Mouse (Mus musculus): ENCODE data around the gene Lpcat2. TPM values are rescaled to one million over a fixed set of nuclear protein-coding genes. Genes with fewer than 3 reads are reported as not detected.
"Not testable (repeated sequence)": the region's sequence is repeated elsewhere in the genome, so short reads cannot be mapped to it uniquely, and the experiment has no call there.

The Lpcat2 gene
- polyA plus RNA-seq, 2 experiments from 2014 or later, result 0.82 TPM; not detected in 1

- no peak for ATAC-seq
These were observed 466 bp upstream of the Lpcat2 start for GRCm38 (mm10) chr8:92854673-92855072.

GRCm38 (mm10) chr8:92856273-92856986 is 1.3 kb downstream of the Lpcat2 start:
- no peak for ATAC-seq

- ATAC-seq, result no peak
These were observed 3.5 kb downstream of the Lpcat2 start for GRCm38 (mm10) chr8:92858475-92859182.

- ATAC-seq, result no peak
These were observed 6.8 kb downstream of the Lpcat2 start for GRCm38 (mm10) chr8:92861977-92862376.

GRCm38 (mm10) chr8:92870281-92870680 is 15.1 kb downstream of the Lpcat2 start:
- no peak for ATAC-seq

GRCm38 (mm10) chr8:92872063-92872759 is 17.1 kb downstream of the Lpcat2 start:
- ATAC-seq, result no peak

GRCm38 (mm10) chr8:92875795-92876194 is 20.7 kb downstream of the Lpcat2 start:
- no peak for ATAC-seq

- no peak for ATAC-seq
These were observed 26.1 kb downstream of the Lpcat2 start for GRCm38 (mm10) chr8:92881247-92881646.

GRCm38 (mm10) chr8:92883771-92884170 is 28.6 kb downstream of the Lpcat2 start:
- no peak for ATAC-seq

GRCm38 (mm10) chr8:92892216-92892615 is 37.1 kb downstream of the Lpcat2 start:
- ATAC-seq, result not testable (repeated sequence)

GRCm38 (mm10) chr8:92893870-92894269 is 38.7 kb downstream of the Lpcat2 start:
- ATAC-seq, result no peak

- no peak for ATAC-seq
These were observed 39.9 kb downstream of the Lpcat2 start for GRCm38 (mm10) chr8:92895053-92895452.

- ATAC-seq, result no peak
These were observed 40.9 kb downstream of the Lpcat2 start for GRCm38 (mm10) chr8:92896056-92896455.

GRCm38 (mm10) chr8:92896611-92897010 is 41.5 kb downstream of the Lpcat2 start:
- ATAC-seq, result no peak

GRCm38 (mm10) chr8:92897794-92898193 is 42.7 kb downstream of the Lpcat2 start:
- ATAC-seq, result no peak

GRCm38 (mm10) chr8:92899590-92899989 is 44.5 kb downstream of the Lpcat2 start:
- no peak for ATAC-seq

- no peak for ATAC-seq
These were observed 46.0 kb downstream of the Lpcat2 start, which contains the start of gene Capns2 for GRCm38 (mm10) chr8:92901107-92901506. TSS of gene Capns2 (plus strand) at chr8:92901407.

- no peak for ATAC-seq
These were observed 47.8 kb downstream of the Lpcat2 start for GRCm38 (mm10) chr8:92902981-92903380.

- ATAC-seq, result no peak
These were observed 48.5 kb downstream of the Lpcat2 start for GRCm38 (mm10) chr8:92903488-92904135.

- no peak for ATAC-seq
These were observed 51.4 kb downstream of the Lpcat2 start for GRCm38 (mm10) chr8:92906553-92906952.

- no peak for ATAC-seq
These were observed 53.3 kb downstream of the Lpcat2 start for GRCm38 (mm10) chr8:92908448-92908847.

GRCm38 (mm10) chr8:92911477-92911876 is 56.3 kb downstream of the Lpcat2 start:
- ATAC-seq, result no peak

GRCm38 (mm10) chr8:92913396-92913795 is 58.3 kb downstream of the Lpcat2 start:
- no peak for ATAC-seq

All from activated CD4-positive, CD25-positive, alpha-beta regulatory T cell, adult 4 months (primary cell).